Mouse (Mus musculus): ENCODE measurements at regions not wholly inside any gene's neighbourhood (a gene's known extent, or its start where the extent isn't known, plus 50 kb on each side); places are given as distances from the start of the nearest gene placed in this dataset.
A peak's percentile ranks its signal among the peaks of the same experiment; 100 is the strongest.

- no peak for DNase-seq
Measured at GRCm38 (mm10) chr15:93879006-93879405, 283.3 kb upstream of the Prickle1 start.

- DNase-seq, result no peak
Measured at GRCm38 (mm10) chr15:93876335-93876734, 280.6 kb upstream of the Prickle1 start.

DNA sequence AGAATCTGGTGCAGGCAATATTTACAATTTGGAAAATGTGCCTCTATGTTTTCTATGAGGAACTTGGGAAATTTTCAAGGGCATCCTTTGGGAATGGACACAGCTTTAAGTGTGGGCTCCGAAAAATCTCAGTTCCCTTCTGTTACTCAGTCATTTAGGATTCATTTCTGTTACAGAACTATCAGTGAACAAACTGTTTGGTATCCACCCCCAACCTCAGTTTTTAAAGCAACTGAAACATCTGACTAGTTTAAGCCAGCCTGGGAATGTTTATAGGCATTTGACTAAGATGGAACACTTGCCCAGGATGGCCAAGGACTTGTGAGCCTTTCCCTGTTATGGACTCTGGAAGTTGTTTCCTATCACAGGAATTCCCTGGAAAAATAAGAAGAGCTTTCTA lies 280.0 kb upstream of the Prickle1 start:
- no peak for DNase-seq

- no peak for DNase-seq
Measured at GRCm38 (mm10) chr15:93874206-93874605, 278.5 kb upstream of the Prickle1 start.

DNA sequence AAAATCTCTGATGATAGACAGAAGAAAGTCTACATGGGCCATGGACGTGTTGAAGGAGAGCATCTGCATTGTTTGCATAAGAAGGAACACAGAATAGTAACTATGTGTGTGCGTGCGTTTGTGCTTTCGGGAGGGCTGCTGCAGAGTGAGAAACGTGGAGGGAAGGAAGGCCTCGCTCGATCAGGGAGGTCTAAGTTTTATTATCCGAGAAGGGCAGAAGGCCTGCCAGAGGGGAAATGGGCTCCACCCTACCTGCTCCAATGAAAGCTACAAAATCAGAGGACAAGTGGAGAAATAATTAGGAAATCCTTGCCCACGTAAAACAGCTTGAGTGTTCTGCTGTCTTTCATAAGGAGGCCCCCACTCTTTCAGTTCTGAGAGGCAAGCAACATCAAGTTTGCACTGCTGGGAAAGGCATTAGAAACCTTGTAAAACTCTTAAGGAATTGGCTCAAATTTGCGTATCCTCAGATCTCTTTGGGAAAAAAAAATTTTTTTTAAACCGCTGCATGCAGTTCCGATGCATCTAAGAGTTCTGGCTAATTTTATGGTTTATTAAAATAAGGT lies 261.7 kb upstream of the Prickle1 start:
- no peak for DNase-seq

GRCm38 (mm10) chr15:93853221-93853620 lies 257.5 kb upstream of the Prickle1 start:
- no peak for DNase-seq

DNA sequence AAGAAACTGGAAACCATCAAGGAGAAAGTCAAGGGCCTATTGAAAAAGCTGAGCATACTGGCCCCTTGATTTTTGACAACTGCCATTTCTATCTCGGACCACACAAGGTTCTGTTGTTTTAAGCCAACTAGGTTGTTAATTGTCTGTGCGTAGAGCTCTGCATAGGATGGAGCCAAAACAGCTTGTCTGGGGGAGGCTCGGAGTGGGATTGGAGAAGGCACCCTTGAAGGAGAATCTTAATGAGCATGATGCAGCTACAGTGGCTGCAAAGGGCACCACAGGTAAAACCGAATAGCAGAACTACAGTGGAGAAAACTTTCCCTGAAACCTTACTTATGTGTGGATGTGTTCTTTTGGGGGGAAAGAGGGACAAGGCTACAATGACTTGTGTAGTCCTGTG lies 256.4 kb upstream of the Prickle1 start:
- DNase-seq, result no peak

DNA sequence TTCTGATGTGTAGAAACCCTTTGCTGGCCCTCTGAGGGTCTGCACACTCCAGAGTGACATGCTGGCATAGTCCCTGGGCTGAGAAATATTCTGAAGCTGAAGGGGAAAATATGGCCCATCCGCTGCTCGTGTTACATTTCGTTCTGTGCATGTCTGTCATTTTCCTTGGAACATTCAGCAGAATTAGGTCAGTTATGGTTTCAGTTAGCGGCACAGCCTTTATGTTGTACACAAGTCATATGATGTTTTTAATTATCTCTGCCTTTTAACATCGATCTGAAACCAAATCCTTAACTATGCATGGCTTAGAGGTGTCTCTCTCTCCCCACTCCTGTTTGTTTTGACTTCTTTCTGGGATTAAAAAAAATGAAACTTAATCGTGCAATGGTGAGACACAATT lies 254.7 kb upstream of the Prickle1 start:
- DNase-seq, result no peak

- no peak for DNase-seq
Measured at GRCm38 (mm10) chr15:93848830-93849229, 253.1 kb upstream of the Prickle1 start.

DNA sequence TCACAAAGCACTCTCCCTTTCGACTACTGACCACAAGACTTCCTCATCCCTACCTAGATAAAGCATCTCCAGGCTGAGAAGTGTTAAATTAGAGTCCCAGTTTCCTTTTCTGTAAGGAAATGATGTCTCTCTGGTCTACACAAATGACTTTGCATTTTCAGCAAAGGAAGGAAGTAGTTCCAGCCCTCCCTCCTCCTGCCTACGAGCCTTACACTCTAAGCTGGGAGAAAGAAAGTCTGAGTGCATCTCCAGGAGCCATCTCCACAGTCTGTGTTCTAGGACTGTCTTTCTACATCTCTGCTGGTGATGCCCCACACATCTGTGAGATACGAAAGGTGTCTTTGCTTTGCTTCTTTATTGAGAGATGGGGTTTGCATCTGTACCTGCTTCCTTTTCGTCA lies 251.1 kb upstream of the Prickle1 start:
- DNase-seq, result no peak

DNA sequence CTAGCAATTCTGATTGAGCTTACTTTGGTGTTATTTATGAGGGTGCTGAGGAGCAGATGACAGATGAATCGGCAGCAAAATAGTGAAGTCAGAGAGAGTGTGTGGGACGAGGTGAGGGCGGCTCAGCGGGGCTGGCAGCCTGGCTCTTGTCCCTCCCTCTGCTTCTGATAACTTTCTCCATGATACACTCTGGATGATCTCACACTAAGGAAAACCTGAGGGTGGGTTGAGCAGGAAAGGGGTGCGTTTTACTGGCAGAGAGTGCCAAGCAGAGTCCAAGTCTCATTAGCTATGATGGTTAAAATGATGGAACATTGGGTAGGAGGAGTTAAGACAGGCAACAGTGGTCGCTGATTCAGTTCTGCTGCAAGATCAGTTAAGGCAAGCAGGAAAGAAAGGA lies 250.1 kb upstream of the Prickle1 start:
- DNase-seq, result no peak

DNA sequence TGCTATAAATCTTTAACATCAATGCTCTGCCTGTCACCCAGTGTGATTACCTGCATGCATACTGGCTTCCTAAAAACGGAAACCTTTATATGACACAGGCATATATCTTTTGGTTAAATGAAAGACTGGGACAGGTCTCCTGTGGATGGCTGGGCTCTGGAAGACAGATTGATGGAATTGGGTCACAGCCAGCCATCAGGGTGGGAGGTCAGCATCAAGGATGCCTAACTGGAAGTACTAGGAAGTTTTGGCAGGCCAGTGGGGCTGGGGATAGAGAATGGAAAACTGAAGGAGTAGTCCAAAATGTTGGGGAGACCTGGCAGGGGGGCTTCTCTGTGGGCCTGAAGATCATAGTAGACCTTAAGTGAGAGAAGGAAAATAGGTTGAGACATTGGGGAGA lies 237.3 kb upstream of the Prickle1 start:
- DNase-seq, result no peak

DNA sequence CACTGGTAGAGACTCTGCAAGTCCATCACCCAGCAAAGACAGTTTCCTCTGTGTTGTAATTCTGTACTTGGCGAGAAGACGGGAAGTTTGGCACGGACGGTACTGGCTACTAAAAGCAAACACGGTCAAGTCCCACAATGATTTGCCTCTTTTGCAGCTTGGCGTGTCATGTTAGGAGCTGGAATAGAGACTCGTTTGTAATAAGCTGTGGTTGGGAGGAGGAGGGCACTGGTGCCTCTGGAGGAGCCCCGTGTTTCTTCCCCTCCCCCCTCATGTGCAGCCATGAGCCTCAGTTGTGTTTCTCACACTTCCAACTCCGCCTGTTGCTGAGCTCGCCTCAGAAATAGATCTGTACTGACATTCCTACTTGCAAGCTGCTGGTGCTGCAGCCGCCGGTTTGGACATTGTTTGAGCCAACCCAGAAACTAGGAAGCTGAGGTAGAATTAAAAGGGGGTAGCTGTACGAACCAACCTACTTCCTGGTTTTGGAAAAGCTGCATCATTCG lies 236.8 kb upstream of the Prickle1 start:
- DNase-seq, result no peak

DNA sequence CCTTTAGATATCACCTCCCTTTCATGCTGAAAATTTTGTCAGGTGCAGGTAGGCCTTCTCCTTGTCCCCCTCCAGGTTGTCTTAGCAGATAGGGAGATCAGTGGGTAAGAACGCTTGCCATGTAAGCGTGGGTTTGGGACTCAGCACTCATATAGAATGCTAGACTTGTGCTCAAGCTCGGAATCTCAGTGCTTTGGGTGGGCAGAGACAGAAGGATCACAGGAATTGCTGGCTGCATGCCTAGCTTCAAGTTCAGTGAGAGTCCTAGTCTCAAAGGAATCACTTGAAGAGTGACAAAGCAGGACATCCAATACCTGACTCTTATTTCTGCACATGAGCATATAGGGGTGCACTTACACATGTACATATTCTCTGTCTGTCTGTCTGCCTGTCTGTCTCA lies 235.5 kb upstream of the Prickle1 start:
- no peak for DNase-seq

DNA sequence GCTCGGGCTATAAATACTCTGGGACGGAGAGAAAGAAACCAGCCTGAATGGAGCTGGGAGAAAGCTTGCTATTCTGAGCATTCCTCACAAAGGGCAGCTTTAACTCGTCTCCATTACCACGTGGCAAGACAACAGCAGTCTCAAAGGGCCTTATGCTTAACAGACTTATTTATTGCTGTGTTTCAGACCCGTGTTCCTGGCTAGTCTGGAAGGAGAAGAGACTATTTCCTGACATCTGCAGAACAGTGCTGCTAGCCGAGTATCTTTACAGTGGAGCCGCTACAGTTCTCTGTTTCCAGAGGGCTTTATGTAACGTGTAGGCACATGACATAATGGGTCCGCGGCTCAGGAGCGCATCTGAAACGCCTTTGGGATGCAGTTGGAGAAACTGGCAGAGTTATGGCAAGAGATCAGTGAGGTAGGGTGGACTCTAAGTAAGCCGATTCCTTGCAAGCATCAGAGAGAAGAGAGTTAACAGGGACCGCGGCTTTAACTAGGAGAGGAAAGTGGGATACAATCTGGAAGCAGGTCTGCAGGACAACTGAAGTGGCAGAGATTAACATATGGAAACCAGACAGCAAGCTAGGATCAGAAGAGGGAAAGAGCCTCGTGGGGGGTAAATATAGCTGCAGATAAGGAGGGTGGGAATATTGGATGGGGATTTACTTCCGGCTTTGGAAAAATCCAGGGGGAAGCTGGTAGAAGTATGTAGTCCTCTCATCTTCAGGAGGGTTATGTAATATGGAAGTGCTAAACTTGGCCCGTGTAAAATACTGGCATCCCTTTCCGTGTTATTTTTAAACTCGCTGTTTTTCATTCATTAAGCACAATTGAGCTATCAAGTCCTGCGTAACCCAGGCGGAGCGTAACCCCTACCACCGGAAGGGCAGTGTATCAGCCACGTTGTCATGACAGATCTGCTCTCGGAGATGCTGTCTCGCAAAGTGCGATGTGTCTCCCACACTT lies 229.3 kb upstream of the Prickle1 start:
- peak; percentile 42 to 63 for DNase-seq

DNA sequence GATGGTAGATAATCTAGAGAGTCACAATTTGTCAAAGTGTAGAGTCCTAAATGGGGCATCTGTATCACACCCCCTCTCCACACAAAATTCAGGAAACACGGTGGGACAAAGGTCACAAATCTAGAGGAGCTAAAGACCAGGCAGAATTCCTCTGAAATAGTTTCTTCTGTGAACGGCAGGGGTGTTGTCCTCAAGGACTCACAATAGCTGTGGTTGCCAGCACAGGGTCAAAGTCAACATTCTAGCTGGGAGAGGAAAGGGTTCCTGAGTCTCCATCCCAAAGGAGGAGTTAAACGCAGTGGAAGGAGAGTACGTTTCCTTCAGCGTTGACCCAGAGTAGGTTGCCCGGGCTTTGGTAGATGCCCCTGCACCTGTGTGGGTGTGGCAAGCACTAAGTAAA lies 225.5 kb upstream of the Prickle1 start:
- no peak for DNase-seq

- no peak for DNase-seq
Measured at GRCm38 (mm10) chr15:93812011-93812410, 216.3 kb upstream of the Prickle1 start.

GRCm38 (mm10) chr15:93807993-93808392 lies 212.3 kb upstream of the Prickle1 start:
- DNase-seq, result no peak

GRCm38 (mm10) chr15:93807505-93807904 lies 211.8 kb upstream of the Prickle1 start:
- DNase-seq, result no peak

DNA sequence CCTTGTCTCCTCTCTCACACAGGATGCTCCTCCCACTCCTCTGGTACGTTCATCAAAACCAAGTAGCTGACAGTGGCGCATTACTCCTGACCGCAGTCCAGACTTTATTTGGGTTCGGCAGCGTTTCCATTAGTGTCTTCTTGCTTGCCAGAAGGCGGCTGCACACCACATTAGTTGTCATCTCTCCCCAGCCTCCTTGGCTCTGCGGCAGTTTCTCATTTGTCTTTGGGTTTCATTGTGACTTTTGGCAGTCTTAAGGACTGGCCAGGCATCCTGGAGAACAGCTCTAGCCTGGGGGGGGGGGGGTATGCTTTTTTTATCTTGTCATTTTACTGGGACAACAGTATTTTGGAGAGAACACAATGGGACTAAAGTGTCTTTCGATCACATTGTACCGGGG lies 209.0 kb upstream of the Prickle1 start:
- DNase-seq, result no peak

GRCm38 (mm10) chr15:93790531-93790930 lies 194.8 kb upstream of the Prickle1 start:
- DNase-seq, result no peak

- DNase-seq, result no peak
Measured at GRCm38 (mm10) chr15:93789762-93790161, 194.1 kb upstream of the Prickle1 start.

DNA sequence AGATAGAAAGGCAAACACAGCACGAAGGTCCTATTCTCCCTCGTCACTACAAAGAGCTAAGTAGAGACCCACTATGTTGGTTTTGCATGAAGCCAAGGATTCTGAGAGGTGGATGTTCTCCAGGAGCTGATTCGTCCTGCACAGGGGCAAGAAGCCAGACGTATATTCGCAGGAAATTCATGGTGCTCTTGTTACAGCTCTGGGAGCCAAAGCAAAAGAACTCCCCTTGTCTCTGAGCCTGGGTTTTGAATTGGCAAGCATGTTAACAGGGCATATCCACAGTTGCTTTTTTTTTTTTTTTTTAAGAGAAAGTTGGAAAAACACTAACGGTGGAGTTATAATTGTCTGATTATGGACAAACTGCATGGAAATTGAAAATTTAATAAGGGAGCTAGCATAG lies 191.7 kb upstream of the Prickle1 start:
- DNase-seq, result no peak

GRCm38 (mm10) chr15:93785846-93786412 lies 190.2 kb upstream of the Prickle1 start:
- no peak for DNase-seq

All from kidney, postnatal 4 days (tissue).